10 mouse cellular contexts compared by ENCODE assay signal in the genomic region with DNA sequence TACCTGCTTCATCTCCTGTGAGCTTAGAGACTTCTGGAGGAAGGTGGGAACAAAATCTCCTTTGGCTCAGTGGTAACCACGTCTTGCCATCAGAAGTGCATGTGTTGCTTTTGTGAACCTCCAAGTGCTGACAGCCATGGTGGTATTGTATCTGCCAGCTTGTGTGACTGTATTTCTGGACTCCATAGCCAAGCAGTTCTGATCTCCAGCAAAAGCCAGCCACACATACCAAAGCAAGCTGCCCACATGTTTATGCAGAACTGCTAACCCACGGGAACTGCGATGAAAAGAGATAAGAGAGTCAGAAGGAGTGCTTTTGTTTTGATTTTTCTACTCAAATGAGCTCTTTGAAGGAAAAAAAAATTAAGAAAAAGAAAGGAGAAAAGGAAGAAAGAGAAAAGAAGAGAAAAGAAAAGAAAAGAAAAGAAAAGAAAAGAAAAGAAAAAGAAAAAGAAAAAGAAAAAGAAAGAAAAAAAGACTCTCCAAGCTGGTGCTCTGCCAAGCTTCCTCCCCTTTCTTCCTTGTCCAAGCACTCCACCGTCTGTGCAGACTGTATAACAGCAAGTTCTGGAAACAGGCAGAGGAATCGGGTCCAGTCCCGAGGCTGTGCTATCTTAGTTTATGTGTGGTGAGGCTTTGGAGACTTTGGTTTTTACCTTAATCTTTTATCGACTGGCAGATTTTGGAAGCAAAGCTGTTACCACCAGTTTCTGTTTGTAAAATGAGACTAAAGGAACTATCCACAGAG. TPM values are rescaled to one million over a fixed set of nuclear protein-coding genes. Genes with fewer than 3 reads are reported as not detected.
DNase-seq lines count a peak whose midpoint lies in the region; ATAC-seq and TF ChIP-seq lines count a peak whose summit lies in the region.
"Had no signal": no experiment of that assay in that cellular context is flagged by ENCODE, and none has a peak within 500 bp of the region (broad histone marks: within the 10 kb centered on the region; RNA-seq: fewer than 3 reads in every experiment).

No protein-coding gene starts in this region.

- ATAC-seq in heart, postnatal 0 days (ENCODE audit: insufficient read depth, low read depth) = no peak

- no peaks in the 10 kb centered on the region for H3K4me1 ChIP-seq in heart, postnatal 0 days (ENCODE audit: control insufficient read depth, insufficient read depth)
- H3K4me1 ChIP-seq in cortical plate, adult 2 months (ENCODE audit: control insufficient read depth, insufficient read depth, low read length) = peaks cover 4% of the 10 kb centered on the region
- H3K4me1 ChIP-seq: embryonic facial prominence, embryonic 13.5 days; liver, embryonic 15.5 days had no signal

- TF ChIP-seq POLR2A in cortical plate, adult 2 months (IDR thresholded peaks at IDR 0.05; ENCODE audit: extremely low read depth, insufficient read depth, low read length) = no peak

- peak; percentile 8 for DNase-seq in heart, postnatal 0 days (ENCODE audit: low spot score)
- no peak for DNase-seq in heart, postnatal 25 days (ENCODE audit: low spot score)
- peak; percentile 1 for DNase-seq in lung, postnatal 14 days
- no peak for DNase-seq in lung, adult 18-20 months
- peak; percentile 30 to 33 for DNase-seq in kidney, postnatal 4 days
- DNase-seq in spleen, postnatal 14 days (ENCODE audit: low spot score in 2 of 2) = no peak

- no peaks in the 10 kb centered on the region for H3K27me3 ChIP-seq in heart, postnatal 0 days (ENCODE audit: control insufficient read depth, insufficient read depth, low read length)
- H3K27me3 ChIP-seq: embryonic facial prominence, embryonic 13.5 days; liver, embryonic 15.5 days had no signal

- H3K9ac ChIP-seq in heart, postnatal 0 days (replicated peaks; ENCODE audit: low read depth, low read length) = no peak overlapping the region
- H3K9ac ChIP-seq: embryonic facial prominence, embryonic 13.5 days; liver, embryonic 15.5 days had no signal

- WGBS in heart, postnatal 0 days = 22% methylated on average over 7 of the region's 7 CpGs

- no peak overlapping the region for H3K4me3 ChIP-seq in heart, postnatal 0 days (ENCODE audit: low read depth, low read length)
- H3K4me3 ChIP-seq in cortical plate, adult 2 months (ENCODE audit: insufficient read depth, low read length) = no peak overlapping the region
- H3K4me3 ChIP-seq: embryonic facial prominence, embryonic 13.5 days; liver, embryonic 15.5 days had no signal

- peak; percentile 38; the same call in 1 of the 2 replicates for TF ChIP-seq CTCF in heart, postnatal 0 days (IDR thresholded peaks at IDR 0.05; ENCODE audit: low read depth)
- peak; percentile 78 for TF ChIP-seq CTCF in cortical plate, adult 2 months (IDR thresholded peaks at IDR 0.05; ENCODE audit: extremely low read depth, insufficient read depth, low read length)

- no peak for TF ChIP-seq EP300 in heart, postnatal 0 days (IDR thresholded peaks at IDR 0.05; ENCODE audit: low read depth)

- H3K9me3 ChIP-seq in heart, postnatal 0 days (replicated peaks; ENCODE audit: control insufficient read depth, low read length) = no peaks in the 10 kb centered on the region
- H3K9me3 ChIP-seq: embryonic facial prominence, embryonic 13.5 days; liver, embryonic 15.5 days had no signal

- no peak overlapping the region for H3K27ac ChIP-seq in heart, postnatal 0 days (ENCODE audit: low read depth)
- H3K27ac ChIP-seq in cortical plate, adult 2 months (ENCODE audit: insufficient read depth, low read length) = no peak overlapping the region
- H3K27ac ChIP-seq: embryonic facial prominence, embryonic 13.5 days; liver, embryonic 15.5 days had no signal

- no peak overlapping the region for H3K4me2 ChIP-seq in heart, postnatal 0 days (ENCODE audit: low read depth, low read length)
- H3K4me2 ChIP-seq: embryonic facial prominence, embryonic 13.5 days; liver, embryonic 15.5 days had no signal

- H3K36me3 ChIP-seq in heart, postnatal 0 days (replicated peaks; ENCODE audit: control insufficient read depth, insufficient read depth, low read length) = no peaks in the 10 kb centered on the region
- H3K36me3 ChIP-seq: embryonic facial prominence, embryonic 13.5 days; liver, embryonic 15.5 days had no signal

- intact Hi-C loops in heart, postnatal 25 days (cut with DNase I) = no loop called here

RNA-seq across cellular contexts. Expression of gene Lrrtm1, which starts 15.0 kb away (rescaled TPM):
- 0.23 TPM in 1 of 2 replicates, not detected in the other for total RNA-seq in heart, postnatal 0 days (2014; rRNA removed; ENCODE audit: low replicate concordance)
- 0.16 and 0.23 TPM in 2 replicates for polyA plus RNA-seq in heart, postnatal 0 days (2015; fragmentation: Nextera tagmentation; extraction: Ambion mirVana)
- not detected for total RNA-seq in heart, postnatal 25 days (2021)
- 51.8 and 53.1 TPM in 2 replicates for polyA plus RNA-seq in cortical plate, adult 2 months (2012; rRNA removed)
- total RNA-seq: hematopoietic stem cell, adult 5-6 weeks had no signal

Comparison
In these comparisons a context has a peak if more than half of its experiments do, and no peak if none do; other contexts are left out.
1. DNase-seq: peak in heart, postnatal 0 days (single experiment), lung, postnatal 14 days (single experiment) and kidney, postnatal 4 days (2 of 2); none in heart, postnatal 25 days (single experiment), lung, adult 18-20 months (0 of 2) and spleen, postnatal 14 days (0 of 2).